Mouse (Mus musculus): Measurements from ENCODE around the gene Col16a1. TPM values are rescaled to one million over a fixed set of nuclear protein-coding genes. Genes with fewer than 3 reads are reported as not detected.

Col16a1 gene
- polyA plus RNA-seq, 1 experiment from 2014 or later, result 26.2 TPM

GRCm38 (mm10) chr4:130052283-130052682 lies 4.6 kb downstream of the Col16a1 start:
- Histone ChIP-seq H3K36me3 (ENCODE audit: insufficient read depth, low read length) (no peaks in the 10 kb centered on the region), H3K4me1 (ENCODE audit: insufficient read depth, low read depth, low read length) (no peaks in the 10 kb centered on the region), H3K27me3 (replicated peaks; ENCODE audit: insufficient read depth, low read length) (no peaks in the 10 kb centered on the region), H3K9ac (replicated peaks; ENCODE audit: low read depth) (no peak overlapping the region), H3K4me2 (replicated peaks; ENCODE audit: low read depth, low read length) (no peak overlapping the region), H3K27ac (ENCODE audit: low read length) (no peak overlapping the region), H3K4me3 (ENCODE audit: low read depth, low read length) (no peak overlapping the region), H3K9me3 (ENCODE audit: low read length) (no peaks in the 10 kb centered on the region)
- WGBS, result 92% methylated on average over 3 of the region's 3 CpGs
- DNase-seq (ENCODE audit: low spot score), result no peak
- ATAC-seq, result no peak
- TF ChIP-seq CTCF (IDR thresholded peaks at IDR 0.05) (peak; percentile 33; the same call in 1 of the 2 replicates), EP300 (IDR thresholded peaks at IDR 0.05) (no peak)

- TF ChIP-seq EP300 (IDR thresholded peaks at IDR 0.05), result no peak
- no peak overlapping the region for H3K27ac ChIP-seq (ENCODE audit: low read length)
- no peak overlapping the region for H3K9ac ChIP-seq (replicated peaks; ENCODE audit: low read depth)
- H3K4me1 ChIP-seq (ENCODE audit: insufficient read depth, low read depth, low read length), result no peaks in the 10 kb centered on the region
- H3K4me3 ChIP-seq (ENCODE audit: low read depth, low read length), result no peak overlapping the region
- 67% methylated on average over 9 of the region's 9 CpGs for WGBS
- H3K36me3 ChIP-seq (ENCODE audit: insufficient read depth, low read length), result no peaks in the 10 kb centered on the region
- no peaks in the 10 kb centered on the region for H3K27me3 ChIP-seq (replicated peaks; ENCODE audit: insufficient read depth, low read length)
- H3K9me3 ChIP-seq (ENCODE audit: low read length), result no peaks in the 10 kb centered on the region
- ATAC-seq, result no peak
- no peak overlapping the region for H3K4me2 ChIP-seq (replicated peaks; ENCODE audit: low read depth, low read length)
- DNase-seq (ENCODE audit: low spot score), result no peak
These were observed 5.5 kb downstream of the Col16a1 start for GRCm38 (mm10) chr4:130053111-130053510.

- H3K27me3 ChIP-seq (replicated peaks; ENCODE audit: insufficient read depth, low read length), result no peaks in the 10 kb centered on the region
- 25% methylated on average over 1 of the region's 1 CpGs for WGBS
- H3K4me1 ChIP-seq (ENCODE audit: insufficient read depth, low read depth, low read length), result no peaks in the 10 kb centered on the region
- H3K9me3 ChIP-seq (ENCODE audit: low read length), result no peaks in the 10 kb centered on the region
- no peak for DNase-seq (ENCODE audit: low spot score)
- no peak overlapping the region for H3K27ac ChIP-seq (ENCODE audit: low read length)
- H3K4me2 ChIP-seq (replicated peaks; ENCODE audit: low read depth, low read length), result no peak overlapping the region
- no peak overlapping the region for H3K4me3 ChIP-seq (ENCODE audit: low read depth, low read length)
- no peak overlapping the region for H3K9ac ChIP-seq (replicated peaks; ENCODE audit: low read depth)
- TF ChIP-seq EP300 (IDR thresholded peaks at IDR 0.05) (no peak), CTCF (IDR thresholded peaks at IDR 0.05) (no peak)
- no peak for ATAC-seq
- H3K36me3 ChIP-seq (ENCODE audit: insufficient read depth, low read length), result no peaks in the 10 kb centered on the region
These were observed 7.1 kb downstream of the Col16a1 start for GRCm38 (mm10) chr4:130054727-130055126.

- no peak for TF ChIP-seq CTCF (IDR thresholded peaks at IDR 0.05)
These were observed 7.7 kb downstream of the Col16a1 start for GRCm38 (mm10) chr4:130055160-130056010.

GRCm38 (mm10) chr4:130056011-130056322 lies 8.3 kb downstream of the Col16a1 start:
- H3K4me3 ChIP-seq (ENCODE audit: low read depth, low read length), result no peak overlapping the region
- no peak for TF ChIP-seq EP300 (IDR thresholded peaks at IDR 0.05)
- TF ChIP-seq CTCF (IDR thresholded peaks at IDR 0.05), result no peak
- H3K36me3 ChIP-seq (ENCODE audit: insufficient read depth, low read length), result no peaks in the 10 kb centered on the region
- ATAC-seq, result no peak
- DNase-seq (ENCODE audit: low spot score), result no peak
- H3K9ac ChIP-seq (replicated peaks; ENCODE audit: low read depth), result no peak overlapping the region
- H3K27ac ChIP-seq (ENCODE audit: low read length), result no peak overlapping the region
- H3K27me3 ChIP-seq (replicated peaks; ENCODE audit: insufficient read depth, low read length), result no peaks in the 10 kb centered on the region
- 42% methylated on average over 3 of the region's 3 CpGs for WGBS
- no peaks in the 10 kb centered on the region for H3K9me3 ChIP-seq (ENCODE audit: low read length)
- H3K4me1 ChIP-seq (ENCODE audit: insufficient read depth, low read depth, low read length), result no peaks in the 10 kb centered on the region
- H3K4me2 ChIP-seq (replicated peaks; ENCODE audit: low read depth, low read length), result no peak overlapping the region

More at GRCm38 (mm10) chr4:130055160-130056010, 7.7 kb downstream of the Col16a1 start:
- 80% methylated on average over 13 of the region's 14 CpGs for WGBS
- H3K27ac ChIP-seq (ENCODE audit: low read length), result no peak overlapping the region
- no peak overlapping the region for H3K9ac ChIP-seq (replicated peaks; ENCODE audit: low read depth)
- no peak for ATAC-seq
- no peak for DNase-seq (ENCODE audit: low spot score)
- H3K9me3 ChIP-seq (ENCODE audit: low read length), result no peaks in the 10 kb centered on the region
- no peak overlapping the region for H3K4me3 ChIP-seq (ENCODE audit: low read depth, low read length)
- no peaks in the 10 kb centered on the region for H3K27me3 ChIP-seq (replicated peaks; ENCODE audit: insufficient read depth, low read length)
- H3K4me1 ChIP-seq (ENCODE audit: insufficient read depth, low read depth, low read length), result no peaks in the 10 kb centered on the region
- H3K4me2 ChIP-seq (replicated peaks; ENCODE audit: low read depth, low read length), result no peak overlapping the region
- no peaks in the 10 kb centered on the region for H3K36me3 ChIP-seq (ENCODE audit: insufficient read depth, low read length)

GRCm38 (mm10) chr4:130056471-130056870 lies 8.8 kb downstream of the Col16a1 start:
- WGBS, result 75% methylated on average over 3 of the region's 3 CpGs
- Histone ChIP-seq H3K4me3 (ENCODE audit: low read depth, low read length) (no peak overlapping the region), H3K9me3 (ENCODE audit: low read length) (no peaks in the 10 kb centered on the region), H3K27ac (ENCODE audit: low read length) (no peak overlapping the region), H3K27me3 (replicated peaks; ENCODE audit: insufficient read depth, low read length) (no peaks in the 10 kb centered on the region), H3K4me2 (replicated peaks; ENCODE audit: low read depth, low read length) (no peak overlapping the region), H3K36me3 (ENCODE audit: insufficient read depth, low read length) (no peaks in the 10 kb centered on the region), H3K9ac (replicated peaks; ENCODE audit: low read depth) (no peak overlapping the region), H3K4me1 (ENCODE audit: insufficient read depth, low read depth, low read length) (no peaks in the 10 kb centered on the region)
- DNase-seq (ENCODE audit: low spot score), result no peak
- TF ChIP-seq EP300 (IDR thresholded peaks at IDR 0.05) (no peak), CTCF (IDR thresholded peaks at IDR 0.05) (no peak)
- ATAC-seq, result no peak

Data from lung, postnatal 0 days (tissue).